Mouse (Mus musculus) neural tube, embryonic 14.5 days (tissue): ENCODE measurements around the gene Sp2. TPM values are rescaled to one million over a fixed set of nuclear protein-coding genes. Genes with fewer than 3 reads are reported as not detected.
A peak's percentile ranks its signal among the peaks of the same experiment; 100 is the strongest.

Source experiments
- ATAC-seq: fragments of 200-750 bp; cut with Nextera tagmentation; 2 replicates; pipeline ENCODE4 v1.8.0; 2017; ENCODE audit warnings: low read depth, mild to moderate bottlenecking, moderate TSS enrichment, moderate library complexity
- H3K27ac ChIP-seq: fragments of 300-500 bp; sonication (generic); 2 replicates; pipeline ENCODE4 v1.5.1; 2014; ENCODE audit warnings: low read depth, mild to moderate bottlenecking, control low read depth, low read length, moderate library complexity, mixed read lengths
- H3K27me3 ChIP-seq: fragments of 300-500 bp; sonication (generic); 2 replicates; pipeline ENCODE4 v1.6.1; 2014; ENCODE audit warnings: low read length; ENCODE audit not compliant: control insufficient read depth, insufficient read depth
- H3K36me3 ChIP-seq: fragments of 300-500 bp; sonication (generic); 2 replicates; pipeline ENCODE4 v1.6.1; 2014; ENCODE audit warnings: low read length, mixed read lengths; ENCODE audit not compliant: control insufficient read depth, insufficient read depth
- H3K4me1 ChIP-seq: fragments of 300-500 bp; sonication (generic); 2 replicates; pipeline ENCODE4 v1.6.1; 2014; ENCODE audit warnings: low read length; ENCODE audit not compliant: control insufficient read depth, insufficient read depth
- H3K4me2 ChIP-seq: fragments of 300-500 bp; sonication (generic); 2 replicates; pipeline ENCODE4 v1.6.1; 2014; ENCODE audit warnings: mild to moderate bottlenecking, low read depth, low read length, control low read depth
- H3K4me3 ChIP-seq: fragments of 300-500 bp; sonication (generic); 2 replicates; pipeline ENCODE4 v1.5.1; 2014; ENCODE audit warnings: low read depth, low read length, control low read depth, mixed read lengths
- H3K9ac ChIP-seq: fragments of 300-500 bp; sonication (generic); replicated peaks from 2 replicates; pipeline ENCODE4 v1.6.1; 2014; ENCODE audit warnings: low read depth, mild to moderate bottlenecking, control low read depth, low read length, mixed read lengths
- H3K9me3 ChIP-seq: fragments of 300-500 bp; sonication (generic); 2 replicates; pipeline ENCODE4 v1.6.1; 2016; ENCODE audit warnings: low read length; ENCODE audit not compliant: control insufficient read depth
- WGBS: fragments of 180-500 bp; shearing (Covaris S2); extraction: QIAGEN DNeasy Blood & Tissue Kit; methylation state at CpG from one replicate; pipeline ENCODE4 v1.1.7; 2014; 5-methylcytosine and 5-hydroxymethylcytosine counted together
- polyA plus RNA-seq: library from polyadenylated mRNA; unstranded; fragments of >200 nt; fragmentation: Nextera tagmentation; extraction: Ambion mirVana; gene quantifications from 2 replicates; pipeline ENCODE4 v1.2.1, GENCODE M21; 2014

The Sp2 gene
- polyA plus RNA-seq, 1 experiment from 2014 or later: 14.7 TPM

DNA sequence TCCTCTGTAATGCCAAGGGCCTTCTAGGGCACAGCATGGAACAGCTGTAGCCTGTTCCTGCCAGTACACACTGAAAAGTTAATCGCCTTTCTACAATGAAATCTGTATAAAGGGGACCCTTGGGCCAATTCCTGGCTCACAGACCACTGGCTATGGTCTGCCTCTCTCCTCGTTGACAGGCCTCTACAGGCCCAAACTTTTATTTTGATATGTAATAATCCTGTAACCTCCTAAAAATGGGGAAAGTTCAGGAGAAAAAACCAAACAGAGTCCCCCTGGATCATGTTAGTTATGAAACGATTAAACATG lies 6.4 kb downstream of the Sp2 start:
- H3K36me3 ChIP-seq: no peaks in the 10 kb centered on the region
- H3K4me1 ChIP-seq: peaks cover 25% of the 10 kb centered on the region
- peak overlapping the region; percentile 65 for H3K4me2 ChIP-seq
- H3K9ac ChIP-seq: peak overlapping the region; percentile 95
- no peaks in the 10 kb centered on the region for H3K9me3 ChIP-seq
- peak overlapping the region; percentile 98 for H3K27ac ChIP-seq
- 43% methylated on average over 3 of the region's 3 CpGs for WGBS
- no peak for ATAC-seq
- no peaks in the 10 kb centered on the region for H3K27me3 ChIP-seq
- peak overlapping the region; percentile 85 for H3K4me3 ChIP-seq

DNA sequence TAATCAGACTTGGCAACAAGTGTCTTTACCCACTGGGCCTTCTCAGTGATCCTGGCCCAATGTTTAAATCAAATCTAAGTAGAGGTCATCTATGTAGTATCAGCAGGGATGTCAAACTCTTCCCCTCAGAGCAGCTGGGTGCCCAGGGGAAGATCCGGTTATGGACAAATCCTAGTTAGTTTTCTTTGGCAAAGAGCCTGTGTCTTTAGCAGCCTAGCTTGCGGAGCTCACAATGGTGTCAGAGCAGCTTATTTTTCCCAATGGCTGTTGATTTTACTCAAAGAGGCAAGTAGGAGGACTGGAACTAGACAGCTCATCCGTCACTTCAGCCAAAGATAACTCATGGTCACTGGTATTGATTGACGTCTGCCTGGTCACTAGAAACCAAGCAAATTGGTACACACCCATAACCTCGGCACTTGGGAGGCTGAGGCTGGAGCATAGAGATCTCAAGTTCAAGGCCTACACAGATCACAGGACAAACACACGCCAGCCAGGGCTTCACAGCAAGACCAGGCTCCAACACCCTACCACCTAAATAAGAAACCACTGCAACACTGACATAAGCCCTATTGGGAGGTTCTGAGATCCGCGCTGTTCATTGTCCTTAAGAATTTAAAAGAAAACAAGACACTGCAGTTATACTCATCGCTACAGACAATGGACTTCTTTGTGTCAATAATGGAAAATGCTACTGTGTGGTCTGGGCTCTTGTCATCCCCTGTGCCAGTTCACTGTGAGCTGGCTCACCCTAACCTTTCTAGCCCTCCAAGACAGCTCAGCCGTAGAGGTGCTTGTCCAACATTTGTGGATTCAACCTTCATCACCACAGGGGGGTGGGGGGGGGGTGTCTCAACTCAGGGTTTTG lies 7.0 kb downstream of the Sp2 start:
- WGBS: 77% methylated on average over 10 of the region's 10 CpGs
- H3K27ac ChIP-seq: peak overlapping the region; percentile 98
- peaks cover 25% of the 10 kb centered on the region for H3K4me1 ChIP-seq
- H3K9ac ChIP-seq: peak overlapping the region; percentile 95
- peak overlapping the region; percentile 85 for H3K4me3 ChIP-seq
- H3K9me3 ChIP-seq: no peaks in the 10 kb centered on the region
- H3K4me2 ChIP-seq: peak overlapping the region; percentile 65
- no peaks in the 10 kb centered on the region for H3K36me3 ChIP-seq
- no peaks in the 10 kb centered on the region for H3K27me3 ChIP-seq
- ATAC-seq: no peak

GRCm38 (mm10) chr11:96974813-96975212 lies 7.9 kb downstream of the Sp2 start:
- no peak for ATAC-seq
- no peaks in the 10 kb centered on the region for H3K27me3 ChIP-seq
- no peak overlapping the region for H3K4me2 ChIP-seq
- no peak overlapping the region for H3K9ac ChIP-seq
- no peak overlapping the region for H3K27ac ChIP-seq
- H3K36me3 ChIP-seq: no peaks in the 10 kb centered on the region
- 93% methylated on average over 5 of the region's 5 CpGs for WGBS
- peaks cover 25% of the 10 kb centered on the region for H3K4me1 ChIP-seq
- no peaks in the 10 kb centered on the region for H3K9me3 ChIP-seq
- H3K4me3 ChIP-seq: no peak overlapping the region

DNA sequence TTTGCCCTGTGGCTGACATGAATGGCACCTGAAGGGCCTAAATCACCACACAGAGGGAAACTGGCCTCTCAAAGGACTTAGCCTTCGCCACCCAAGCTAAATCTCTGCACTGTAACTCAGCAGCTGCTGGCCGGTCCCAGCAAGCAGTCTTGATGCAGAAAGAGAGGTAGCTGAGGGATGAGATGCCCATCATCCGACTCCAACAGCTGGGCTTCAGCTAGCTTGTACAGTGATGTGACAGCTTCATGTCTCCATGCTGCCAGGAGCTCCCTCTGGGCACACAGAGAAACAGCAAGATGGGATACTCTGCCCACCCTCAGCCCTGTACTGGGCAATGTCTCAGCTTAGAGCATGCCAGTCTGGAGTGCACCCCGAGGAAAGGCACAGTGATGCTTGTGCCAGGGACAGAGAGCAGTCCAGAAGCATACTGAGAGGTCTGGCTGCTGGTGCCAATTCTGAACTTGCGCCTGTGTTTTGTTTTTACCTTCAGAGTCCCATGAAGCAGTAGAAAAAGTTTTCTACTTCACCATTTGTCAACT lies 9.3 kb downstream of the Sp2 start:
- Histone ChIP-seq H3K27ac (peak overlapping the region; percentile 34; the same call in 1 of the 2 replicates), H3K4me3 (no peak overlapping the region), H3K4me1 (peaks cover 20% of the 10 kb centered on the region), H3K9ac (no peak overlapping the region), H3K36me3 (no peaks in the 10 kb centered on the region), H3K27me3 (no peaks in the 10 kb centered on the region), H3K9me3 (no peaks in the 10 kb centered on the region), H3K4me2 (no peak overlapping the region; the same call in 1 of the 2 replicates)
- 81% methylated on average over 5 of the region's 5 CpGs for WGBS
- ATAC-seq: no peak

DNA sequence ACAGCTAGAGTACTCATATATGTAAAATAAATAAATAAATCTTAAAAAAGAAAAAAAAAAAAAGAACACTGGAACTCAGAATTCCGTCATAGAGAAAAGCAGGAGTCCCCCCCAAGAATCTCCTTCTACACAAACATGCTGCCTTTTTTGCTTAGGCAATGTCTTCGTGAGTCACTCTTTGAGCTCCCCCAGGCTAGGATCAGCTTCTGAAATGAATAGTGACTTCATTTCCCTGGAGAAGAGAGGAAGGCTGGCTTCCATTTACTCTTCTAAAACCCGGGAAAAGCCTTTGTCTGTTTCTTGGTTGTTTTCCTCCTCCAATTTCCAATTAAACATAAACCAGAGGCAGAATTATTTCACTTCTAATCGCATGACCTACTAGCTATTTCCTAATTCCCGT lies 9.9 kb downstream of the Sp2 start:
- Histone ChIP-seq H3K36me3 (no peaks in the 10 kb centered on the region), H3K9me3 (no peaks in the 10 kb centered on the region), H3K9ac (no peak overlapping the region), H3K27ac (0 out of 2 replicates have a peak overlapping the region, but pooled peaks have one; percentile 34), H3K4me2 (no peak overlapping the region; the same call in 1 of the 2 replicates), H3K4me3 (no peak overlapping the region), H3K4me1 (peaks cover 18% of the 10 kb centered on the region), H3K27me3 (no peaks in the 10 kb centered on the region)
- ATAC-seq: no peak
- WGBS: 72% methylated on average over 5 of the region's 5 CpGs

DNA sequence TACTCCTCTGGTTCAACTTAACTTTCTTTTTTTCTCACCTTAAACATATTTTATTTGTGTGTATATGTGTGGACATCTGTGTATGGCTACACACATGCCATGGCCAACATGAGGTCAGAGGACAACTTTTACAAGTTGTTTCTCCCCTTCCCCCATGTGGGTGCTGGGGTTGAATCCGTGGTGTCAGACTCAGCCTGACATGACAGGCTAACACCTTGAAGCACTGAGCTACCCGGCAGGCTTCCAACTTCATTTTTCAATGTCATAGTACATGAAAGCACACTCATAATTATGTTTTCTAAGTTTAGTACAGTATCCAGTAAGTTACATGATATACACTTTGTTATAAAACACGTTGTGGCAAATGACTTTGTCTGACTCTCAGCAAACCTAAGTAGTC lies 12.4 kb downstream of the Sp2 start:
- no peak for ATAC-seq
- Histone ChIP-seq H3K4me1 (peaks cover 7% of the 10 kb centered on the region; the same call in 1 of the 2 replicates), H3K27ac (no peak overlapping the region), H3K36me3 (no peaks in the 10 kb centered on the region), H3K9me3 (no peaks in the 10 kb centered on the region), H3K9ac (no peak overlapping the region), H3K4me3 (no peak overlapping the region), H3K4me2 (no peak overlapping the region), H3K27me3 (no peaks in the 10 kb centered on the region)
- 93% methylated on average over 3 of the region's 3 CpGs for WGBS

DNA sequence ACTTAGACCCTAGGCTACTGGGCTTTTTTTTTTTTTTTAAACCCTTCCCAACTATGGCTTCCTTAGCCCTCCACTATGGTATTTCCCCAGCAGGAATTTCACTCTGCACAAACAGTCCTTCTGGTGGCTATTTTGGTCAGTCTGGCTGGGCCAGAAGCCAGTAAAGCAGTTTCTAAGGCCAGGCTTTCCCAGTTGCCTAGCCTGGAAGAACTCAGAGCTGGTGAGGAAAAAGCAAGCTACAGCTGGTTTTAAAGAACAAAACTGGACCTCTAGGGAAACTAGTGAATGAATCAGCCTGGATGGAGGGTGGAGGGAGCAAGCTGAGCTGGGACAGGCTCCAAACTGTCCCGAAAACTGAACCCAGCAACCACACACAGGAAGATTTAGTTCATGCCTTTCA lies 13.0 kb downstream of the Sp2 start:
- H3K36me3 ChIP-seq: no peaks in the 10 kb centered on the region
- H3K27me3 ChIP-seq: no peaks in the 10 kb centered on the region
- WGBS: 75% methylated on average over 1 of the region's 1 CpGs
- H3K4me1 ChIP-seq: peaks cover 7% of the 10 kb centered on the region; the same call in 1 of the 2 replicates
- no peak overlapping the region for H3K4me3 ChIP-seq
- H3K4me2 ChIP-seq: no peak overlapping the region
- H3K9ac ChIP-seq: no peak overlapping the region
- ATAC-seq: no peak
- H3K9me3 ChIP-seq: no peaks in the 10 kb centered on the region
- H3K27ac ChIP-seq: no peak overlapping the region

DNA sequence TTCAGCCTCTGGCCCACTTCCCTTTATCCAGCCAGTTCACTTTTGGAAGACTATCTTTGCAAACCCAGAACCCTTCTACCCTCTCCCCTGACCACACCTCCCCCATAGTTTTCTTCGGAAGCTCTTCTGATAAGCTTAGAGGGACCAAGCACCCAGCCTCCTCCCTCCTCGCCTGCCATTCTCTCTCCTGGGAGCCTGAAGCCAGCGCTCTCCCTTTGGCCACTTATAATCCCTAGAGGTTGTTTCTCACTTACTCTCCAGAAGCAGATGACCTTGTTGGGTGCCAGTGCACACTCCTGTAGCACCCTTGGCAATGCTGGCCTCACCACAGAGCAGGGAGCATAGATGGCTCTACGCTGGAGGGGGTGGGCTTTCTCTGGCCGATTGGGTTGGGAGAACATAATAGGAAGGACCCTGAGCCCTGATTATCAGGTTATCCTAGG lies 13.5 kb downstream of the Sp2 start:
- Histone ChIP-seq H3K4me3 (no peak overlapping the region), H3K9ac (no peak overlapping the region), H3K4me2 (no peak overlapping the region), H3K4me1 (peaks cover 7% of the 10 kb centered on the region; the same call in 1 of the 2 replicates), H3K27me3 (no peaks in the 10 kb centered on the region), H3K36me3 (no peaks in the 10 kb centered on the region), H3K9me3 (no peaks in the 10 kb centered on the region), H3K27ac (no peak overlapping the region)
- ATAC-seq: no peak
- 88% methylated on average over 5 of the region's 5 CpGs for WGBS

- ATAC-seq: no peak
- H3K4me3 ChIP-seq: no peak overlapping the region
- H3K27me3 ChIP-seq: no peaks in the 10 kb centered on the region
- WGBS: 77% methylated on average over 6 of the region's 6 CpGs
- no peaks in the 10 kb centered on the region for H3K9me3 ChIP-seq
- no peak overlapping the region for H3K9ac ChIP-seq
- no peaks in the 10 kb centered on the region for H3K36me3 ChIP-seq
- peaks cover 6% of the 10 kb centered on the region; the same call in 1 of the 2 replicates for H3K4me1 ChIP-seq
- no peak overlapping the region for H3K27ac ChIP-seq
- no peak overlapping the region for H3K4me2 ChIP-seq
Observed at GRCm38 (mm10) chr11:96968476-96968875, 14.3 kb downstream of the Sp2 start.
